Mouse (Mus musculus) left cerebral cortex, postnatal 4 days (tissue): ENCODE measurements around the gene Olfr1396. TPM values are rescaled to one million over a fixed set of nuclear protein-coding genes. Genes with fewer than 3 reads are reported as not detected.
"Not testable (repeated sequence)": the region's sequence is repeated elsewhere in the genome, so short reads cannot be mapped to it uniquely, and the experiment has no call there.

ENCODE experiments used
- DNase-seq: peaks from one replicate; pipeline ENCODE4 v3.0.0-alpha.2; 2022
- intact Hi-C: fragments of 180-260 bp; cut with DNase I; formaldehyde crosslinking; loops from one replicate; pipeline ENCODE4 v1.15.1; 2025
- total RNA-seq, 2 experiments: library from RNA; stranded (reverse); gene quantifications; 2 replicates each; pipeline ENCODE4 v1.2.3; 2021

The Olfr1396 gene
- total RNA-seq, 2 experiments from 2014 or later, result not detected

GRCm38 (mm10) chr11:49060061-49060460 lies 54.6 kb downstream of the Olfr1396 start:
- intact Hi-C loops, DNase-seq: not testable (repeated sequence)

Other genes starting within 250 kb of the Olfr1396 start
- 1 to 10 TPM; 1.4 TPM for gene Irgm1, start 243.2 kb downstream of the Olfr1396 start, total RNA-seq
- gene Gm5431, start 212.7 kb downstream of the Olfr1396 start, total RNA-seq, result under 1 TPM in 1 of 2 experiments, not detected in 1; 0.22 TPM
- 1 to 10 TPM in 1 of 2 experiments, under 1 TPM in 1; 0.60 to 1.0 TPM for gene Psme2b, start 168.7 kb downstream of the Olfr1396 start, total RNA-seq
- gene Olfr56, start 136.0 kb downstream of the Olfr1396 start, total RNA-seq, result not detected
- gene 9930111J21Rik1, start 135.5 kb downstream of the Olfr1396 start, total RNA-seq, result under 1 TPM; 0.20 to 0.46 TPM
- gene Gm12185, start 122.6 kb downstream of the Olfr1396 start, total RNA-seq, result under 1 TPM; 0.06 to 0.10 TPM
- not detected for gene Tgtp1, start 120.7 kb downstream of the Olfr1396 start, total RNA-seq
- 1 to 10 TPM in 1 of 2 experiments, under 1 TPM in 1; 0.56 to 1.0 TPM for gene 9930111J21Rik2, start 63.6 kb downstream of the Olfr1396 start, total RNA-seq
- not detected for gene Tgtp2, start 50.7 kb downstream of the Olfr1396 start, total RNA-seq
- under 1 TPM; 0.48 to 0.90 TPM for gene Ifi47, start 38.3 kb downstream of the Olfr1396 start, total RNA-seq
- not detected for gene Olfr1395, start 27.4 kb upstream of the Olfr1396 start, total RNA-seq
- not detected for gene Olfr1394, start 39.5 kb upstream of the Olfr1396 start, total RNA-seq
- gene Btnl9, start 72.3 kb upstream of the Olfr1396 start, total RNA-seq, result under 1 TPM; 0.40 to 0.70 TPM
- 10 to 100 TPM; 47.3 to 50.4 TPM for gene Zfp62, start 88.4 kb upstream of the Olfr1396 start, total RNA-seq
- 10 to 100 TPM; 54.4 to 58.7 TPM for gene Mgat1, start 129.3 kb upstream of the Olfr1396 start, total RNA-seq
- gene Olfr1393, start 163.4 kb upstream of the Olfr1396 start, total RNA-seq, result under 1 TPM in 1 of 2 experiments, not detected in 1; 0.48 TPM
- under 1 TPM in 1 of 2 experiments, not detected in 1; 0.34 TPM for gene Olfr1392, start 170.4 kb upstream of the Olfr1396 start, total RNA-seq
- gene Olfr10, start 189.9 kb upstream of the Olfr1396 start, total RNA-seq, result not detected
- not detected for gene Olfr1391, start 207.9 kb upstream of the Olfr1396 start, total RNA-seq
- not detected for gene Olfr1390, start 220.3 kb upstream of the Olfr1396 start, total RNA-seq